Mouse (Mus musculus) right cerebral cortex, postnatal 4 days (tissue): ENCODE results near the gene Slc22a4.

ENCODE experiments used
- DNase-seq: peaks from one replicate; pipeline ENCODE4 v3.0.0-alpha.2; 2022

Gene Slc22a4

GRCm38 (mm10) chr11:54028044-54028951 lies at the start of gene Slc22a4:
Gene Slc22a4, minus strand, starts transcription at chr11:54028090.
- peak; percentile 66 for DNase-seq

GRCm38 (mm10) chr11:54076101-54076500 lies 48.2 kb upstream of the Slc22a4 start:
- DNase-seq = no peak

- DNase-seq = no peak
These were observed 47.5 kb upstream of the Slc22a4 start for GRCm38 (mm10) chr11:54075353-54075752.

GRCm38 (mm10) chr11:54073291-54073690 lies 45.4 kb upstream of the Slc22a4 start:
- DNase-seq = no peak

- DNase-seq = no peak
These were observed 44.0 kb upstream of the Slc22a4 start for GRCm38 (mm10) chr11:54071726-54072445.

GRCm38 (mm10) chr11:54068520-54069371 lies 40.9 kb upstream of the Slc22a4 start, which contains the start of gene Pdlim4:
Gene Pdlim4, minus strand, starts transcription at chr11:54069014.
- peak; percentile 64 for DNase-seq

GRCm38 (mm10) chr11:54067996-54068519 lies 40.2 kb upstream of the Slc22a4 start:
- DNase-seq = no peak

GRCm38 (mm10) chr11:54067318-54067995 lies 39.6 kb upstream of the Slc22a4 start:
- DNase-seq = no peak

- DNase-seq = no peak
These were observed 38.5 kb upstream of the Slc22a4 start for GRCm38 (mm10) chr11:54066400-54066799.

- DNase-seq = no peak
These were observed 38.0 kb upstream of the Slc22a4 start for GRCm38 (mm10) chr11:54065915-54066178.

- no peak for DNase-seq
These were observed 37.4 kb upstream of the Slc22a4 start for GRCm38 (mm10) chr11:54065106-54065914.

- no peak for DNase-seq
These were observed 36.6 kb upstream of the Slc22a4 start for GRCm38 (mm10) chr11:54064412-54064978.

- DNase-seq = no peak
These were observed 35.5 kb upstream of the Slc22a4 start for GRCm38 (mm10) chr11:54063472-54063775.

- DNase-seq = no peak
These were observed 35.0 kb upstream of the Slc22a4 start for GRCm38 (mm10) chr11:54062753-54063471.

- DNase-seq = no peak
These were observed 34.3 kb upstream of the Slc22a4 start for GRCm38 (mm10) chr11:54062086-54062752.

- DNase-seq = no peak
These were observed 32.4 kb upstream of the Slc22a4 start for GRCm38 (mm10) chr11:54060316-54060715.

- DNase-seq = no peak
These were observed 31.6 kb upstream of the Slc22a4 start for GRCm38 (mm10) chr11:54059526-54059925.

- peak; percentile 43 for DNase-seq
These were observed 30.8 kb upstream of the Slc22a4 start for GRCm38 (mm10) chr11:54058643-54059042.

- no peak for DNase-seq
These were observed 30.2 kb upstream of the Slc22a4 start for GRCm38 (mm10) chr11:54058056-54058617.

GRCm38 (mm10) chr11:54057428-54057827 lies 29.5 kb upstream of the Slc22a4 start:
- no peak for DNase-seq
